ENCODE assay signal across 27 mouse cellular contexts in genomic region chr1:53323254-53323653, GRCm38 (mm10). TPM values are rescaled to one million over a fixed set of nuclear protein-coding genes. Genes with fewer than 3 reads are reported as not detected.
"Had no signal": no experiment of that assay in that cellular context is flagged by ENCODE, and none has a peak within 500 bp of the region (broad histone marks: within the 10 kb centered on the region; RNA-seq: fewer than 3 reads in every experiment).

No protein-coding gene starts in this region.

- H3K4me2 ChIP-seq: liver, embryonic 15.5 days; lung, embryonic 15.5 days; midbrain, embryonic 11.5 days; midbrain, embryonic 13.5 days; midbrain, embryonic 15.5 days; neural tube, embryonic 12.5 days had no signal

- ATAC-seq: liver, postnatal 0 days; lung, postnatal 0 days; midbrain, embryonic 13.5 days; midbrain, embryonic 15.5 days had no signal

- H3K27ac ChIP-seq: liver, embryonic 15.5 days; lung, embryonic 15.5 days; macrophage; midbrain, embryonic 13.5 days; midbrain, embryonic 15.5 days; neural tube, embryonic 12.5 days had no signal

- H3K9ac ChIP-seq: liver, embryonic 15.5 days; liver, postnatal 0 days; lung, embryonic 15.5 days; midbrain, embryonic 13.5 days; midbrain, embryonic 15.5 days; neural tube, embryonic 12.5 days had no signal

- H3K4me1 ChIP-seq: lung, embryonic 15.5 days; midbrain, embryonic 13.5 days; midbrain, embryonic 15.5 days; neural tube, embryonic 12.5 days had no signal

- H3K27me3 ChIP-seq: liver, embryonic 15.5 days; lung, embryonic 15.5 days; megakaryocyte, embryonic 14.5 days; midbrain, embryonic 13.5 days; midbrain, embryonic 15.5 days; neural tube, embryonic 12.5 days had no signal

- H3K4me3 ChIP-seq: liver, embryonic 15.5 days; lung, embryonic 15.5 days; megakaryocyte, embryonic 14.5 days; midbrain, embryonic 13.5 days; midbrain, embryonic 15.5 days; neural tube, embryonic 12.5 days had no signal

- H3K9me3 ChIP-seq: liver, embryonic 15.5 days; lung, embryonic 15.5 days; megakaryocyte, embryonic 14.5 days; midbrain, embryonic 13.5 days; midbrain, embryonic 15.5 days; neural tube, embryonic 12.5 days had no signal

- DNase-seq: liver, postnatal 0 days; lung, adult 2 months; lung, postnatal 14 days; lung, postnatal 36 days; right cerebral cortex, postnatal 14 days; spleen, adult 18-20 months; thymus, adult 18-20 months; thymus, postnatal 14 days; thymus, postnatal 36 days had no signal

RNA-seq across cellular contexts. Expression of gene Gm28778, which starts 26.3 kb away (rescaled TPM):
- total RNA-seq: megakaryocyte progenitor cell, adult 5-6 weeks; midbrain, postnatal 0 days; monocyte, adult 5-6 weeks; neutrophil, adult 5-6 weeks had no signal
- polyA plus RNA-seq: liver, embryonic 15.5 days; liver, postnatal 0 days; lung, embryonic 15.5 days; lung, postnatal 0 days; macrophage; midbrain, embryonic 11.5 days; midbrain, embryonic 13.5 days; midbrain, embryonic 15.5 days; midbrain, postnatal 0 days; neural tube, embryonic 12.5 days; neural tube, embryonic 14.5 days; stomach, embryonic 14.5 days; stomach, embryonic 16.5 days; thymus, postnatal 0 days had no signal

RNA-seq across cellular contexts. Expression of gene Asdurf, which starts 29.2 kb away (rescaled TPM):
- polyA plus RNA-seq: liver, embryonic 15.5 days; lung, adult 2 months; lung, embryonic 15.5 days; testis, adult 2 months had no signal
